Mouse (Mus musculus): ENCODE results near the gene Asic4.

DNA sequence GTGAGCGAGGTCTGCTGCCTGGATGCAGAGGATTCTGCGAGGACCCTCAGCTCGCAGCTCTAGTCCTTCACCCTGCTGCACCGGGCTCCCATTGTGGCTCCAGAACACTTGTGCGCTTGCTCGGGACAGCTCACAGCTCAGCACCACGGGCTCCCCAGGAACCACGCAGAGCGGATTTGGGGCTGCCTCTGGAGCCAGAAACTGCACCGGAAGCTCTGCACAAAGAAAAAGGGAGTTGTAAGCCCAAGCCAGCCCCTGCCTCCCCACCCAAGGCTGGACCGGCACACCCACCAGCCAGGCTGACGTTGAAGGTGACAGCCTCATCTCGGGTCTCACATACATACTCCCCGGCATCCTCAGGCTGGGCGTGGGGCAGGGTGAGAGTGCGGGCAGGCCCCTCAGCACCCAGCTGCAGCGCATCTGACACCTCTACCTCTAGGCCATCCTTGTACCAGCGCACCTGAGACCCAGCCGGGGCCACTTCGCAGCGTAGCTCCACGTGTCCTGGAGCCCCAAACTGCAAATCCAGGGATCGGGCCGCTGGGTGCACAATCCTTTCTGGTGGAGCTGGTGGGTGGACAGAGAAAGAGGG, 42.4 kb downstream of the Asic4 start:
- TF ChIP-seq CTCF (IDR thresholded peaks at IDR 0.05) (no peak), EP300 (IDR thresholded peaks at IDR 0.05; ENCODE audit: insufficient read depth, low read depth, low read length) (no peak), POLR2A (IDR thresholded peaks at IDR 0.05; ENCODE audit: insufficient read depth, low read depth, low read length) (no peak)

Measured in heart, adult 2 months (tissue).